ENCODE assay signal across 10 mouse cellular contexts in genomic region chr1:87183998-87184750, GRCm38 (mm10). TPM values are rescaled to one million over a fixed set of nuclear protein-coding genes. Genes with fewer than 3 reads are reported as not detected.
DNase-seq lines count a peak whose midpoint lies in the region; ATAC-seq and TF ChIP-seq lines count a peak whose summit lies in the region.
"Had no signal": no experiment of that assay in that cellular context is flagged by ENCODE, and none has a peak within 500 bp of the region (broad histone marks: within the 10 kb centered on the region; RNA-seq: fewer than 3 reads in every experiment).

No protein-coding gene starts in this region.

- peaks cover 40% of the 10 kb centered on the region for H3K4me1 ChIP-seq in hindbrain, embryonic 10.5 days (replicated peaks)
- H3K4me1 ChIP-seq in hindbrain, embryonic 12.5 days = peaks cover 15% of the 10 kb centered on the region; the same call in 1 of the 2 replicates
- peaks cover 51% of the 10 kb centered on the region for H3K4me1 ChIP-seq in E14TG2a.4 (replicated peaks; ENCODE audit: low read depth, low read length)
- no peaks in the 10 kb centered on the region; the same call in 1 of the 2 replicates for H3K4me1 ChIP-seq in embryonic facial prominence, embryonic 11.5 days (ENCODE audit: control insufficient read depth, insufficient read depth, low read length)
- peaks cover 8% of the 10 kb centered on the region for H3K4me1 ChIP-seq in liver, postnatal 0 days (ENCODE audit: insufficient read depth)

- peak overlapping the region; percentile 7; the same call in 1 of the 2 replicates for H3K4me3 ChIP-seq in hindbrain, embryonic 10.5 days
- no peak overlapping the region for H3K4me3 ChIP-seq in hindbrain, embryonic 12.5 days
- peak overlapping the region; percentile 43; the same call in 1 of the 2 replicates for H3K4me3 ChIP-seq in E14TG2a.4 (replicated peaks; ENCODE audit: low read length)
- no peak overlapping the region for H3K4me3 ChIP-seq in embryonic facial prominence, embryonic 11.5 days (ENCODE audit: low read depth, low read length)
- H3K4me3 ChIP-seq in liver, postnatal 0 days (ENCODE audit: low read depth, low read length) = no peak overlapping the region

- no peak overlapping the region for H3K9ac ChIP-seq in hindbrain, embryonic 12.5 days
- H3K9ac ChIP-seq in embryonic facial prominence, embryonic 11.5 days (replicated peaks; ENCODE audit: low read length) = no peak overlapping the region
- H3K9ac ChIP-seq in liver, postnatal 0 days (replicated peaks) = no peak overlapping the region

- peaks cover 95% of the 10 kb centered on the region for H3K27me3 ChIP-seq in hindbrain, embryonic 10.5 days (ENCODE audit: insufficient read depth, poor library complexity, severe bottlenecking)
- peaks cover 76% of the 10 kb centered on the region for H3K27me3 ChIP-seq in hindbrain, embryonic 12.5 days
- peaks cover 78% of the 10 kb centered on the region for H3K27me3 ChIP-seq in E14TG2a.4 (ENCODE audit: insufficient read depth, low read length)
- H3K27me3 ChIP-seq in embryonic facial prominence, embryonic 11.5 days (ENCODE audit: control insufficient read depth, insufficient read depth, low read length) = peaks cover 28% of the 10 kb centered on the region
- H3K27me3 ChIP-seq in liver, postnatal 0 days (ENCODE audit: insufficient read depth, low read length) = peaks cover 52% of the 10 kb centered on the region

- no peaks in the 10 kb centered on the region for H3K36me3 ChIP-seq in hindbrain, embryonic 10.5 days
- no peaks in the 10 kb centered on the region for H3K36me3 ChIP-seq in hindbrain, embryonic 12.5 days
- no peaks in the 10 kb centered on the region for H3K36me3 ChIP-seq in E14TG2a.4 (ENCODE audit: insufficient read depth, low read length)
- H3K36me3 ChIP-seq in embryonic facial prominence, embryonic 11.5 days (replicated peaks; ENCODE audit: control insufficient read depth, insufficient read depth, low read depth, low read length) = no peaks in the 10 kb centered on the region
- no peaks in the 10 kb centered on the region for H3K36me3 ChIP-seq in liver, postnatal 0 days (replicated peaks; ENCODE audit: insufficient read depth, low read length)

- TF ChIP-seq CTCF in E14TG2a.4 (conservative IDR thresholded peaks at IDR 0.05; ENCODE audit: low read length) = no peak
- no peak for TF ChIP-seq CTCF in liver, postnatal 0 days (IDR thresholded peaks at IDR 0.05; ENCODE audit: low read depth)

- peak; percentile 17 for DNase-seq in hindbrain, embryonic 10.5 days (ENCODE audit: low spot score)
- DNase-seq in embryonic facial prominence, embryonic 11.5 days (ENCODE audit: low spot score) = peak; percentile 54
- peak; percentile 26 for DNase-seq in liver, postnatal 0 days
- DNase-seq in thymus, postnatal 0 days (ENCODE audit: low spot score) = no peak
- no peak for DNase-seq in spleen, postnatal 4 days (ENCODE audit: low spot score in 2 of 2)

- TF ChIP-seq EP300 in liver, postnatal 0 days (IDR thresholded peaks at IDR 0.05; ENCODE audit: low read depth) = no peak

- ATAC-seq in hindbrain, embryonic 12.5 days (ENCODE audit: low FRiP score) = no peak
- ATAC-seq in embryonic facial prominence, embryonic 11.5 days (replicated peaks; ENCODE audit: insufficient number of reproducible peaks, low FRiP score, low TSS enrichment, low read depth) = no peak
- no peak for ATAC-seq in liver, postnatal 0 days
- no peak for ATAC-seq in megakaryocyte-erythroid progenitor cell, adult 5-6 weeks (replicated peaks; ENCODE audit: low FRiP score, low TSS enrichment, poor library complexity, severe bottlenecking)

- 28% methylated on average over 15 of the region's 15 CpGs for WGBS in hindbrain, embryonic 10.5 days
- 25% methylated on average over 15 of the region's 15 CpGs for WGBS in hindbrain, embryonic 12.5 days
- 27% methylated on average over 15 of the region's 15 CpGs for WGBS in embryonic facial prominence, embryonic 11.5 days
- 26% methylated on average over 15 of the region's 15 CpGs for WGBS in liver, postnatal 0 days (ENCODE audit: insufficient replicate concordance)

- no peaks in the 10 kb centered on the region for H3K9me3 ChIP-seq in hindbrain, embryonic 10.5 days
- H3K9me3 ChIP-seq in hindbrain, embryonic 12.5 days (replicated peaks) = no peaks in the 10 kb centered on the region
- no peaks in the 10 kb centered on the region for H3K9me3 ChIP-seq in E14TG2a.4 (ENCODE audit: low read length)
- no peaks in the 10 kb centered on the region for H3K9me3 ChIP-seq in embryonic facial prominence, embryonic 11.5 days (replicated peaks; ENCODE audit: control insufficient read depth, low read length)
- H3K9me3 ChIP-seq in liver, postnatal 0 days (ENCODE audit: low read length) = no peaks in the 10 kb centered on the region

- no peak overlapping the region; the same call in 1 of the 2 replicates for H3K4me2 ChIP-seq in hindbrain, embryonic 12.5 days (replicated peaks)
- no peak overlapping the region; the same call in 1 of the 2 replicates for H3K4me2 ChIP-seq in embryonic facial prominence, embryonic 11.5 days (ENCODE audit: low read depth, low read length)
- H3K4me2 ChIP-seq in liver, postnatal 0 days (ENCODE audit: low read depth, low read length) = no peak overlapping the region

- no peak overlapping the region for H3K27ac ChIP-seq in hindbrain, embryonic 10.5 days
- H3K27ac ChIP-seq in hindbrain, embryonic 12.5 days = no peak overlapping the region
- no peak overlapping the region for H3K27ac ChIP-seq in embryonic facial prominence, embryonic 11.5 days (replicated peaks; ENCODE audit: low read depth, low read length)
- H3K27ac ChIP-seq in liver, postnatal 0 days (ENCODE audit: low read depth) = no peak overlapping the region

RNA-seq across cellular contexts. Expression of gene Prss56, which starts 1.1 kb away (rescaled TPM):
- 0.34 and 5.8 TPM in 2 replicates for polyA plus RNA-seq in hindbrain, embryonic 10.5 days (2016; fragmentation: Nextera tagmentation; extraction: Ambion mirVana)
- 3.6 and 9.3 TPM in 2 replicates for polyA plus RNA-seq in hindbrain, embryonic 12.5 days (2016; fragmentation: Nextera tagmentation; extraction: Ambion mirVana)
- polyA plus RNA-seq in embryonic facial prominence, embryonic 11.5 days (2014; fragmentation: Nextera tagmentation; extraction: Ambion mirVana) = 0.28 and 0.74 TPM in 2 replicates
- not detected in 2 replicates for polyA plus RNA-seq in liver, postnatal 0 days (2015; fragmentation: Nextera tagmentation; extraction: Ambion mirVana)
- polyA plus RNA-seq in thymus, postnatal 0 days (2015; fragmentation: Nextera tagmentation; extraction: Ambion mirVana) = 0.10 and 0.36 TPM in 2 replicates
- total RNA-seq in megakaryocyte-erythroid progenitor cell, adult 5-6 weeks (2014; fragmentation: Nextera tagmentation) = not detected in 2 replicates
- total RNA-seq in megakaryocyte-erythroid progenitor cell, adult 5-6 weeks (2017) = not detected in 2 replicates
- total RNA-seq: hematopoietic stem cell, adult 5-6 weeks had no signal
- polyA plus RNA-seq: small intestine, adult 2 months had no signal

RNA-seq across cellular contexts. Expression of gene Chrnd, which starts 6.2 kb away (rescaled TPM):
- 0.10 TPM in 1 of 2 replicates, not detected in the other for polyA plus RNA-seq in hindbrain, embryonic 10.5 days (2016; fragmentation: Nextera tagmentation; extraction: Ambion mirVana)
- 0.14 and 0.64 TPM in 2 replicates for polyA plus RNA-seq in hindbrain, embryonic 12.5 days (2016; fragmentation: Nextera tagmentation; extraction: Ambion mirVana)
- 0.15 and 0.22 TPM in 2 replicates for polyA plus RNA-seq in embryonic facial prominence, embryonic 11.5 days (2014; fragmentation: Nextera tagmentation; extraction: Ambion mirVana)
- 0.04 TPM in 1 of 2 replicates, not detected in the other for polyA plus RNA-seq in liver, postnatal 0 days (2015; fragmentation: Nextera tagmentation; extraction: Ambion mirVana)
- 0.14 and 0.24 TPM in 2 replicates for polyA plus RNA-seq in thymus, postnatal 0 days (2015; fragmentation: Nextera tagmentation; extraction: Ambion mirVana)
- not detected in 2 replicates for total RNA-seq in megakaryocyte-erythroid progenitor cell, adult 5-6 weeks (2014; fragmentation: Nextera tagmentation)
- total RNA-seq in megakaryocyte-erythroid progenitor cell, adult 5-6 weeks (2017) = not detected in 2 replicates
- total RNA-seq: hematopoietic stem cell, adult 5-6 weeks had no signal

RNA-seq across cellular contexts. Expression of gene Chrng, which starts 20.3 kb away (rescaled TPM):
- polyA plus RNA-seq in hindbrain, embryonic 10.5 days (2016; fragmentation: Nextera tagmentation; extraction: Ambion mirVana) = 0.37 and 1.3 TPM in 2 replicates
- 0.90 and 3.0 TPM in 2 replicates for polyA plus RNA-seq in hindbrain, embryonic 12.5 days (2016; fragmentation: Nextera tagmentation; extraction: Ambion mirVana)
- polyA plus RNA-seq in embryonic facial prominence, embryonic 11.5 days (2014; fragmentation: Nextera tagmentation; extraction: Ambion mirVana) = 2.2 and 2.3 TPM in 2 replicates
- 0.19 TPM in 1 of 2 replicates, not detected in the other for polyA plus RNA-seq in liver, postnatal 0 days (2015; fragmentation: Nextera tagmentation; extraction: Ambion mirVana)
- polyA plus RNA-seq in thymus, postnatal 0 days (2015; fragmentation: Nextera tagmentation; extraction: Ambion mirVana) = 0.53 and 0.70 TPM in 2 replicates
- not detected in 2 replicates for total RNA-seq in megakaryocyte-erythroid progenitor cell, adult 5-6 weeks (2014; fragmentation: Nextera tagmentation)
- total RNA-seq in megakaryocyte-erythroid progenitor cell, adult 5-6 weeks (2017) = not detected in 2 replicates
- total RNA-seq: hematopoietic stem cell, adult 5-6 weeks had no signal
- polyA plus RNA-seq: small intestine, adult 2 months had no signal

RNA-seq across cellular contexts. Expression of gene Ecel1, which starts 27.9 kb away (rescaled TPM):
- 5.4 and 21.9 TPM in 2 replicates for polyA plus RNA-seq in hindbrain, embryonic 10.5 days (2016; fragmentation: Nextera tagmentation; extraction: Ambion mirVana)
- 29.2 and 33.6 TPM in 2 replicates for polyA plus RNA-seq in hindbrain, embryonic 12.5 days (2016; fragmentation: Nextera tagmentation; extraction: Ambion mirVana)
- 0.74 and 2.1 TPM in 2 replicates for polyA plus RNA-seq in embryonic facial prominence, embryonic 11.5 days (2014; fragmentation: Nextera tagmentation; extraction: Ambion mirVana)
- 0.16 and 0.32 TPM in 2 replicates for polyA plus RNA-seq in liver, postnatal 0 days (2015; fragmentation: Nextera tagmentation; extraction: Ambion mirVana)
- 0.32 and 0.55 TPM in 2 replicates for polyA plus RNA-seq in thymus, postnatal 0 days (2015; fragmentation: Nextera tagmentation; extraction: Ambion mirVana)
- total RNA-seq in megakaryocyte-erythroid progenitor cell, adult 5-6 weeks (2014; fragmentation: Nextera tagmentation) = not detected in 2 replicates
- not detected in 2 replicates for total RNA-seq in megakaryocyte-erythroid progenitor cell, adult 5-6 weeks (2017)
- total RNA-seq: hematopoietic stem cell, adult 5-6 weeks had no signal

RNA-seq across cellular contexts. Expression of gene Eif4e2, which starts 29.5 kb away (rescaled TPM):
- 172 and 173 TPM in 2 replicates for polyA plus RNA-seq in hindbrain, embryonic 10.5 days (2016; fragmentation: Nextera tagmentation; extraction: Ambion mirVana)
- 148 and 150 TPM in 2 replicates for polyA plus RNA-seq in hindbrain, embryonic 12.5 days (2016; fragmentation: Nextera tagmentation; extraction: Ambion mirVana)
- 141 and 148 TPM in 2 replicates for polyA plus RNA-seq in embryonic facial prominence, embryonic 11.5 days (2014; fragmentation: Nextera tagmentation; extraction: Ambion mirVana)
- 84.7 and 91.7 TPM in 2 replicates for polyA plus RNA-seq in liver, postnatal 0 days (2015; fragmentation: Nextera tagmentation; extraction: Ambion mirVana)
- 167 and 170 TPM in 2 replicates for polyA plus RNA-seq in thymus, postnatal 0 days (2015; fragmentation: Nextera tagmentation; extraction: Ambion mirVana)
- total RNA-seq in megakaryocyte-erythroid progenitor cell, adult 5-6 weeks (2014; fragmentation: Nextera tagmentation) = 104 and 149 TPM in 2 replicates
- 241 and 258 TPM in 2 replicates for total RNA-seq in megakaryocyte-erythroid progenitor cell, adult 5-6 weeks (2017)

Comparison
In these comparisons a context has a peak if more than half of its experiments do, and no peak if none do; other contexts are left out.
1. H3K4me3 ChIP-seq: peak in hindbrain, embryonic 10.5 days (single experiment) and E14TG2a.4 (single experiment); none in hindbrain, embryonic 12.5 days (single experiment), embryonic facial prominence, embryonic 11.5 days (single experiment) and liver, postnatal 0 days (single experiment).
2. DNase-seq: peak in hindbrain, embryonic 10.5 days (single experiment), embryonic facial prominence, embryonic 11.5 days (single experiment) and liver, postnatal 0 days (single experiment); none in thymus, postnatal 0 days (single experiment) and spleen, postnatal 4 days (0 of 2).